Mouse (Mus musculus): ENCODE results near the gene Hipk2.
A peak's percentile ranks its signal among the peaks of the same experiment; 100 is the strongest.
"Not testable (repeated sequence)": the region's sequence is repeated elsewhere in the genome, so short reads cannot be mapped to it uniquely, and the experiment has no call there.

Hipk2 gene

DNA sequence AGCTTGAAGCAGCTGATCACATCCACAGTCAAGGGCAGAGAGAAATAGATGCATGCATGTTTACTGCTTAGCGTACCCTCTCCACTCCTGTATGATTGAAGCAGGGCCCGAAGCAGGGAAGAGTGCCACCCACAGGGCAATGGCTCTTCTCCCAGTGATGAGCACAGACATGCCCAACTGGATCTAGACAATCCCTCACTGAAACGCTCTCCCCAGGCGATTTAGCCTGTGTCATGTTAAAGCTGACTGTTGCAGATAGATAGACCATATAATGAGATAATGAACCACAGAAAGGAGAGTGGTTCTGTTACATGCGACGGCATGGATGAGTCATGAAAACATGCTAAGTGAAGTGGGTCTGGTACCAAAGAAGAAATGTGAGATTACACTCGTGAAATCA is 204.7 kb downstream of the Hipk2 start:
- ATAC-seq (ENCODE audit: insufficient number of reproducible peaks, low FRiP score, low TSS enrichment) = no peak

DNA sequence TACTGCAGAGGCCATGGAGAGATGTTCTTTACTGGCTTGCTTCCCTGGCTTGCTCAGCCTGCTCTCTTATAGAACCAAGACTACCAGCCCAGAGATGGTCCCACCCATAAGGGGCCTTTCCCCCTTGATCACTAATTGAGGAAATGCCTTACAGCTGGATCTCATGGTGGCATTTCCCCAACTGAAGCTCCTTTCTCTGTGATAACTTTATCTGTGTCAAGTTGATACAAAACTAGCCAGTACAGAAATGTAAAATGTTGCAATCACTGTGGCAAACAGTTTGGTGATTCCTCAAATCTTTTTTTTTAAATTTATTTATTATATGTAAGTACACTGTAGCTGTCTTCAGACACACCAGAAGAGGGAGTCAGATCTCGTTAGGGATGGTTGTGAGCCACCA is 205.5 kb downstream of the Hipk2 start:
- ATAC-seq (ENCODE audit: insufficient number of reproducible peaks, low FRiP score, low TSS enrichment) = not testable (repeated sequence)

GRCm38 (mm10) chr6:38669580-38669979 is 206.4 kb downstream of the Hipk2 start:
- ATAC-seq (ENCODE audit: insufficient number of reproducible peaks, low FRiP score, low TSS enrichment) = no peak

- peak; percentile 79 for ATAC-seq (ENCODE audit: insufficient number of reproducible peaks, low FRiP score, low TSS enrichment)
Measured at GRCm38 (mm10) chr6:38662714-38663615, 213.0 kb downstream of the Hipk2 start, which contains the start of gene Clec2l. Gene Clec2l (plus strand): TSS chr6:38663069.

DNA sequence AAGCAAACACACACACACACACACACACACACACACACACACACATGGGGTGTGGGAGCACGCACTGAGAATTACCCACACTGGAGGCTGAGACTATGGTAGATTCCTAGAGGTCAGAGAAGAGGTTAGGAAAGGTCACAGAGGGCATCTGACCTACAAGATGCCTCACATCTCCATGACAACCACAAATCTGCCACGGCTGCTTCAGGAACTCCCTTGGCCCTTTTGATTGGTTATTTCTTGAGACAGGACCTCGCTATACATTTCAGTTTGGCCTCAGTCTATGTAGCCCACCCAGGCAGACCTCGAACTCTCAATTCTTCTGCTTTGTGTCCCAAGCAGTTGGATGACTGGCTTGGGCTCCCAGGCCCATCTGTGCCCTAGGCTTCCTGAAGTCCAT is 214.3 kb downstream of the Hipk2 start:
- no peak for ATAC-seq (ENCODE audit: insufficient number of reproducible peaks, low FRiP score, low TSS enrichment)

- peak; percentile 79 for ATAC-seq (ENCODE audit: insufficient number of reproducible peaks, low FRiP score, low TSS enrichment)
Measured at GRCm38 (mm10) chr6:38650263-38650937, 225.6 kb downstream of the Hipk2 start.

GRCm38 (mm10) chr6:38649545-38649944 is 226.4 kb downstream of the Hipk2 start:
- ATAC-seq (ENCODE audit: insufficient number of reproducible peaks, low FRiP score, low TSS enrichment) = no peak
